Mouse (Mus musculus) small intestine, adult 2 months (tissue): ENCODE data around the gene Cd300ld5. TPM values are rescaled to one million over a fixed set of nuclear protein-coding genes. Genes with fewer than 3 reads are reported as not detected.

Source experiments
- H3K27ac ChIP-seq: fragments of 200-500 bp; 2 replicates; pipeline ENCODE4 v1.5.1; 2012; ENCODE audit warnings: low read depth, low read length, control low read depth, inconsistent platforms; ENCODE audit not compliant: insufficient read depth
- H3K27me3 ChIP-seq: fragments of 200-500 bp; 2 replicates; pipeline ENCODE4 v1.6.1; 2012; ENCODE audit warnings: mild to moderate bottlenecking, moderate library complexity, low read length, inconsistent platforms; ENCODE audit not compliant: control insufficient read depth, insufficient read depth
- H3K36me3 ChIP-seq: fragments of 200-500 bp; 2 replicates; pipeline ENCODE4 v1.6.1; 2012; ENCODE audit warnings: mild to moderate bottlenecking, low read length, control low read depth, inconsistent platforms; ENCODE audit not compliant: control insufficient read depth, insufficient read depth
- H3K4me1 ChIP-seq: fragments of 200-500 bp; 2 replicates; pipeline ENCODE4 v1.6.1; 2012; ENCODE audit warnings: low read length, inconsistent platforms, mixed read lengths; ENCODE audit not compliant: control insufficient read depth, insufficient read depth, insufficient read length
- H3K4me3 ChIP-seq: fragments of 200-500 bp; 2 replicates; pipeline ENCODE4 v1.5.1; 2012; ENCODE audit warnings: low read depth, mild to moderate bottlenecking, control low read depth, inconsistent platforms, low read length, moderate library complexity
- CTCF ChIP-seq: fragments of 200-500 bp; IDR thresholded peaks from 2 replicates; pipeline ENCODE4 v1.5.1; 2012; ENCODE audit warnings: low read depth, mild to moderate bottlenecking, control low read depth, inconsistent platforms, low read length, moderate library complexity, mixed read lengths; ENCODE audit not compliant: insufficient replicate concordance, insufficient read length; ENCODE audit errors: extremely low read depth
- POLR2A ChIP-seq: fragments of 200-500 bp; IDR thresholded peaks from 2 replicates; pipeline ENCODE4 v1.6.1; 2012; ENCODE audit warnings: low read depth, mild to moderate bottlenecking, control low read depth, inconsistent platforms, low read length, moderate library complexity
- WGBS: fragments of 180-500 bp; shearing (Covaris S2); methylation state at CpG from one replicate; pipeline ENCODE4 v1.1.7; 2018; 5-methylcytosine and 5-hydroxymethylcytosine counted together
- polyA plus RNA-seq: library from polyadenylated mRNA; depleted of rRNA; stranded (reverse); fragments of >200 nt; gene quantifications from 2 replicates; pipeline ENCODE4 v1.2.3, GENCODE M21; 2012

Gene Cd300ld5
- polyA plus RNA-seq, 1 experiment: not detected

GRCm38 (mm10) chr11:115066768-115067167 is 29.2 kb upstream of the Cd300ld5 start:
- no peaks in the 10 kb centered on the region for H3K36me3 ChIP-seq
- peaks cover 4% of the 10 kb centered on the region; the same call in 1 of the 2 replicates for H3K4me1 ChIP-seq
- H3K27ac ChIP-seq: no peak overlapping the region
- no peak for TF ChIP-seq POLR2A
- H3K4me3 ChIP-seq: no peak overlapping the region
- WGBS: 52% methylated on average over 6 of the region's 6 CpGs
- H3K27me3 ChIP-seq: 0 out of 2 replicates have a peak, but pooled peaks cover 5% of the 10 kb centered on the region

GRCm38 (mm10) chr11:115062077-115062476 is 24.5 kb upstream of the Cd300ld5 start, which contains the start of gene Cd300e:
Gene Cd300e, minus strand, starts transcription at chr11:115062177.
- Histone ChIP-seq H3K27me3 (no peaks in the 10 kb centered on the region), H3K4me1 (no peaks in the 10 kb centered on the region), H3K27ac (no peak within 1 kb of the TSS), H3K36me3 (no peaks in the 10 kb centered on the region), H3K4me3 (no peak within 1 kb of the TSS)
- 42% methylated on average over 5 of the region's 5 CpGs for WGBS
- no peak for TF ChIP-seq POLR2A
- TF ChIP-seq CTCF: no peak

DNA sequence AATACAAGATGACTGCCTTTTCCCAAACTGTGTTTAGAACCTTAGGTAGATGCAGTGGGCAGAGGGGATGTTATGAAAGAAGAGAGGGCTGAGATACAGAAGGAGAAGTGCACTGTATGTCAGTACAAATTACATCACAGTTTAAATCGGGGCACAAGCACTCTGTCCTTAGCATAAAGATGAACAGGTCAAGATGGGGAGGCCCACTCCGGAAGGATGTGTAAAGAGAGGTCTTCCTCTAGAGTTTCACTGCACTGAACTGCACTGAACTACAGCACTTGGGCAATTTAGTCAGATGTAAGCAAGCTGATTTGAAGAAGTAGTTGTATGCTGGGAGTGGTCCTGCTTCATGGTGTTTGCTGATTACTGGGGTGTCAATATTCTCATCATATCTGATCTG is 22.2 kb upstream of the Cd300ld5 start:
- no peak overlapping the region for H3K27ac ChIP-seq
- H3K4me3 ChIP-seq: no peak overlapping the region
- no peaks in the 10 kb centered on the region for H3K36me3 ChIP-seq
- no peak for TF ChIP-seq CTCF
- TF ChIP-seq POLR2A: no peak
- no peaks in the 10 kb centered on the region for H3K4me1 ChIP-seq
- H3K27me3 ChIP-seq: no peaks in the 10 kb centered on the region
- 62% methylated on average over 2 of the region's 2 CpGs for WGBS

GRCm38 (mm10) chr11:115058701-115059100 is 21.1 kb upstream of the Cd300ld5 start:
- TF ChIP-seq POLR2A (no peak), CTCF (no peak)

GRCm38 (mm10) chr11:115054537-115054936 is 17.0 kb upstream of the Cd300ld5 start:
- no peak overlapping the region for H3K27ac ChIP-seq

More at GRCm38 (mm10) chr11:115058701-115059100, 21.1 kb upstream of the Cd300ld5 start:
- Histone ChIP-seq H3K4me3 (no peak overlapping the region), H3K27ac (no peak overlapping the region), H3K4me1 (no peaks in the 10 kb centered on the region), H3K36me3 (no peaks in the 10 kb centered on the region), H3K27me3 (no peaks in the 10 kb centered on the region)
- 64% methylated on average over 4 of the region's 4 CpGs for WGBS

DNA sequence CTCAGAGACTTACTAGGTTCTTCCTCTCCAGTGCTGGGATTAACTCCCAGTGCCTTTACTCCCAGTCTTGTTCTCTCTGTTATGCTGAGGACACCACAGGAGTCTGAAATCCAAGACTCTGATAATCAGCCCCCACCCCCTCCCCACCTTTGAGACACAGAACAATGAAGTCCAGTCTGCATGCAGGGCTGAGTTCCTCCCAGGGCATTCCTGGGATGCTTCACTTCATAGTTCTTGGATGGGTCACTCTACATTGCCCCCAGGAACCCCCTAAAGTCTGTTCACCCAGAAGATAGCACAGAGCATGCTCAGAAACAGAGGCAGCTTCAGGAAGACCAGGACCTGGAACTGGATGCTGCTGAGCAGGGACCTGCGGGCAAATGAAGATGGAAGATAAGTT is 15.4 kb upstream of the Cd300ld5 start:
- Histone ChIP-seq H3K36me3 (no peaks in the 10 kb centered on the region), H3K27me3 (no peaks in the 10 kb centered on the region), H3K4me1 (no peaks in the 10 kb centered on the region), H3K4me3 (no peak overlapping the region), H3K27ac (no peak overlapping the region)
- TF ChIP-seq CTCF (no peak), POLR2A (no peak)
- 95% methylated on average over 1 of the region's 1 CpGs for WGBS

More at GRCm38 (mm10) chr11:115054537-115054936, 17.0 kb upstream of the Cd300ld5 start:
- Histone ChIP-seq H3K4me3 (no peak overlapping the region), H3K36me3 (no peaks in the 10 kb centered on the region), H3K27me3 (no peaks in the 10 kb centered on the region), H3K4me1 (no peaks in the 10 kb centered on the region)
- no peak for TF ChIP-seq CTCF
- no peak for TF ChIP-seq POLR2A

DNA sequence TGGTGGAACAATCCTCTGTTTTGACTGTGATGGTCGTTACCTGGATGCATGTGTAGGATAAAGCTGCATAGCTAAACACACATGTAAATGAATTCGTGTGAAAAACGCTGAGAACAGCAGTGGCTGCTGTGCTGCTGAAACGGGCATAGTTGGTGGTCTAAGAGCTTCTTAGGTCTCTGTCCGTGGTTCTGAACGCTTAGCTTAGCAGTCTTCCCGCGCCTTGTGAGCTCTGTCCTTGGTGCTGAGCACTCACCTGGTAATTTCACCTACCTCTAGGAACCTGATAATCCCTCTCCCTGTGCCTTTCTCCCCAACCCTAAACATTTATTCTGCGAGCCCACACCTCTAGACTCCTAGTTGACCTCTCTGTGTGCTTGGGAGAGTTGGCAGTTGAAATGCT is 14.6 kb upstream of the Cd300ld5 start:
- Histone ChIP-seq H3K27me3 (no peaks in the 10 kb centered on the region), H3K36me3 (no peaks in the 10 kb centered on the region), H3K4me1 (no peaks in the 10 kb centered on the region), H3K27ac (no peak overlapping the region), H3K4me3 (no peak overlapping the region)
- 3% methylated on average over 9 of the region's 9 CpGs for WGBS
- TF ChIP-seq POLR2A (no peak), CTCF (no peak)
